Mouse (Mus musculus): ENCODE measurements around the gene Ppp1cc. TPM values are rescaled to one million over a fixed set of nuclear protein-coding genes. Genes with fewer than 3 reads are reported as not detected.
"Not testable (repeated sequence)": the region's sequence is repeated elsewhere in the genome, so short reads cannot be mapped to it uniquely, and the experiment has no call there.

Gene Ppp1cc
- polyA plus RNA-seq, 1 experiment, result 81.1 TPM

GRCm38 (mm10) chr5:122204180-122204579 is 46.1 kb downstream of the Ppp1cc start:
- WGBS, result 64% methylated on average over 2 of the region's 2 CpGs
- no peak for DNase-seq
- H3K4me3 ChIP-seq (replicated peaks; ENCODE audit: extremely low read depth, low read depth, low read length), result no peak overlapping the region
- TF ChIP-seq CTCF (IDR thresholded peaks at IDR 0.05; ENCODE audit: insufficient read depth, low read length) (no peak), POLR2A (IDR thresholded peaks at IDR 0.05; ENCODE audit: borderline replicate concordance, extremely low read depth, low read depth, low read length) (no peak)
- H3K4me1 ChIP-seq (ENCODE audit: control insufficient read depth, insufficient read depth, low read length), result no peaks in the 10 kb centered on the region

GRCm38 (mm10) chr5:122206475-122206874 is 48.4 kb downstream of the Ppp1cc start, which contains the start of gene Hvcn1:
Gene Hvcn1 (plus strand): TSS chr5:122206804.
- no peak for TF ChIP-seq POLR2A (IDR thresholded peaks at IDR 0.05; ENCODE audit: borderline replicate concordance, extremely low read depth, low read depth, low read length)
- TF ChIP-seq CTCF (IDR thresholded peaks at IDR 0.05; ENCODE audit: insufficient read depth, low read length), result no peak
- H3K4me1 ChIP-seq (ENCODE audit: control insufficient read depth, insufficient read depth, low read length), result peaks cover 3% of the 10 kb centered on the region; the same call in 1 of the 2 replicates
- 51% methylated on average over 4 of the region's 4 CpGs for WGBS
- no peak for DNase-seq
- no peak within 1 kb of the TSS for H3K4me3 ChIP-seq (replicated peaks; ENCODE audit: extremely low read depth, low read depth, low read length)

GRCm38 (mm10) chr5:122208909-122209308 is 50.8 kb downstream of the Ppp1cc start:
- 66% methylated on average over 6 of the region's 6 CpGs for WGBS

DNA sequence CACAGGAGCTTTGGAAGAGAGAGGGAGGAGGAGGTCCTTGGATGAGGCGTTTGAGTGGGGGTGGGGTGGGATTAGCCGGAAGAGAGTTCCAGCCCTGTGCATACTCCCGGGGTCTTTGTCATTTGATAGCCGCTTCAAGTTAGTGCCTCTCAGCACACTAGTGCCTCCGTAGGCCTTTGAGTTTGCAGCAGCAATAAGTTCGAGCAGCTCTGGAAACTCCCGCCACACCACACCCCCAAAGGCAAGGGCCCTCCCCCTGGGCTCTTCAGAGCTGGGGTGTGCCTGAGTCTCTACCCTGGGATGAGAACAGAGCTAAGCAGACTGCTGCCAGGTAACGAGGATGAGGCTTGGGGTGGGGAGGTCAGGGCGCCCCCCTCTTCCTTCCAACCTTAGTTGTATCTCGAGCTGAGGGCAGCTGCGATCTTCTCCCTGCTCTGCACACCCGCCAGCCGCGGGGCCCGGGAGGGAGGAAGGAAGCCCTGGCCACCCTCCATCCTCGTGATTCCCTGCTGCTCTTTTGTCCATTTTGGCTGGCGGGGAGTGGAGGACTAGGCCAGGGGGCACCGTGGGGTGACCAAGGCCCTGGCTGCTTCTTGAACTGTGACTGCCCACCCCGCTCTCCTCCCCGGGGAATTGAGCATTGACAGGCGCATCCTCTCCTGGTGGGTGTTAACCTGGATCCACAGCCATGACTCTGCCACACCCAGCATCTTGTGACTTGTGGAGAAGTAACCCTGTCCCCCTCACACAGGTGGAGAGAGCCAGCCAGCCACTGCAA is 51.7 kb downstream of the Ppp1cc start:
- DNase-seq, result peak; percentile 34
- H3K4me3 ChIP-seq (replicated peaks; ENCODE audit: extremely low read depth, low read depth, low read length), result peak overlapping the region; percentile 33
- peaks cover 3% of the 10 kb centered on the region; the same call in 1 of the 2 replicates for H3K4me1 ChIP-seq (ENCODE audit: control insufficient read depth, insufficient read depth, low read length)
- 10% methylated on average over 21 of the region's 21 CpGs for WGBS
- TF ChIP-seq CTCF (IDR thresholded peaks at IDR 0.05; ENCODE audit: insufficient read depth, low read length) (no peak), POLR2A (IDR thresholded peaks at IDR 0.05; ENCODE audit: borderline replicate concordance, extremely low read depth, low read depth, low read length) (peak; percentile 34; the same call in 1 of the 2 replicates)

More at GRCm38 (mm10) chr5:122208909-122209308, 50.8 kb downstream of the Ppp1cc start:
- TF ChIP-seq CTCF (IDR thresholded peaks at IDR 0.05; ENCODE audit: insufficient read depth, low read length) (no peak), POLR2A (IDR thresholded peaks at IDR 0.05; ENCODE audit: borderline replicate concordance, extremely low read depth, low read depth, low read length) (no peak)
- Histone ChIP-seq H3K4me3 (replicated peaks; ENCODE audit: extremely low read depth, low read depth, low read length) (no peak overlapping the region), H3K4me1 (ENCODE audit: control insufficient read depth, insufficient read depth, low read length) (peaks cover 3% of the 10 kb centered on the region; the same call in 1 of the 2 replicates)
- DNase-seq, result no peak

GRCm38 (mm10) chr5:122210890-122211289 is 52.8 kb downstream of the Ppp1cc start:
- Histone ChIP-seq H3K4me3 (replicated peaks; ENCODE audit: extremely low read depth, low read depth, low read length) (peak overlapping the region; percentile 26), H3K4me1 (ENCODE audit: control insufficient read depth, insufficient read depth, low read length) (peaks cover 3% of the 10 kb centered on the region; the same call in 1 of the 2 replicates)
- WGBS, result 86% methylated on average over 8 of the region's 8 CpGs
- TF ChIP-seq POLR2A (IDR thresholded peaks at IDR 0.05; ENCODE audit: borderline replicate concordance, extremely low read depth, low read depth, low read length) (no peak), CTCF (IDR thresholded peaks at IDR 0.05; ENCODE audit: insufficient read depth, low read length) (no peak)
- DNase-seq, result no peak

- 73% methylated on average over 8 of the region's 8 CpGs for WGBS
- DNase-seq, result no peak
Measured at GRCm38 (mm10) chr5:122212125-122212524, 54.0 kb downstream of the Ppp1cc start.

GRCm38 (mm10) chr5:122212820-122213219 is 54.7 kb downstream of the Ppp1cc start:
- H3K4me3 ChIP-seq (replicated peaks; ENCODE audit: extremely low read depth, low read depth, low read length); H3K4me1 ChIP-seq (ENCODE audit: control insufficient read depth, insufficient read depth, low read length); DNase-seq: not testable (repeated sequence)
- WGBS, result 97% methylated on average over 1 of the region's 1 CpGs

More at GRCm38 (mm10) chr5:122212125-122212524, 54.0 kb downstream of the Ppp1cc start:
- peak overlapping the region; percentile 28 for H3K4me3 ChIP-seq (replicated peaks; ENCODE audit: extremely low read depth, low read depth, low read length)
- H3K4me1 ChIP-seq (ENCODE audit: control insufficient read depth, insufficient read depth, low read length), result peaks cover 3% of the 10 kb centered on the region; the same call in 1 of the 2 replicates
- TF ChIP-seq POLR2A (IDR thresholded peaks at IDR 0.05; ENCODE audit: borderline replicate concordance, extremely low read depth, low read depth, low read length) (no peak), CTCF (IDR thresholded peaks at IDR 0.05; ENCODE audit: insufficient read depth, low read length) (no peak)

DNA sequence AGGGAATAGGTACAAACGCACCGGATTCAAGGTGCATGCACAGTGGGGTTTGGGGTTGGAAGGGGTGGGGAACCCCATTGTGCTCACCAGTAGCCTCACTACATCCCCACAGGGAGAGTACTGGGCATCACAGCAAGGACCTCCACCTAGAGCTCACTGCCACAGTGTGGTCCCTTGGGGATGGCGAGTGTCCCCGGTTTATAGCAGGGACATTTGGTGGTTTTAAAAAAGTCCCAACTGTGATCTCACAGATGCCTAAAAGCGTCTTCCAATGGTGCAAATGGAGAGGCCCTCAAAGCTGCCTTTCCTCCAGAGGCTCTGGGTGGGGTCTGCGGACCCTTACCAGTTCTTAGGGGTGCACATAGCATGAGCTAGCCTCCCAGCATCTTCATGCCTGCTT is 55.8 kb downstream of the Ppp1cc start:
- Histone ChIP-seq H3K4me1 (ENCODE audit: control insufficient read depth, insufficient read depth, low read length) (peaks cover 3% of the 10 kb centered on the region; the same call in 1 of the 2 replicates), H3K4me3 (replicated peaks; ENCODE audit: extremely low read depth, low read depth, low read length) (no peak overlapping the region)
- TF ChIP-seq POLR2A (IDR thresholded peaks at IDR 0.05; ENCODE audit: borderline replicate concordance, extremely low read depth, low read depth, low read length), result no peak
- no peak for TF ChIP-seq CTCF (IDR thresholded peaks at IDR 0.05; ENCODE audit: insufficient read depth, low read length)
- no peak for DNase-seq
- WGBS, result 91% methylated on average over 6 of the region's 6 CpGs

DNA sequence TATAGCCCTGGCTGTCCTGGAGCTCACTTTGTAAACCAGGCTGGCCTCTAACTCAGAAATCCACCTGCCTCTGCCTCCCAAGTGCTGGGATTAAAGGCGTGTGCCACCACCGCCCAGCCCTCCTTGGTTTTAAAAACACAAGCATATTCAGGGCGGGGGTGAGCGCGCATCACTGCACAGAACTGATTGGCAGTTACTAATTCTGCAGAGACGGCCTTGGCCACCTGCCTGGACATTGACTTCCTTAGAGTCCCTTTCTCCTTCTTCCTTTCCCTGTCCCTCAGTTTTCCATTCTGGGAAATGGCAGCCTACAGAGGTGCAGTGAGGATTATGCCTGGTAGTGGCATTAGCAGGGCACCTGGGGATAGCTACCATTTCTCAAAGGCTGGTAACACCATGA is 59.6 kb downstream of the Ppp1cc start:
- 82% methylated on average over 6 of the region's 6 CpGs for WGBS
- TF ChIP-seq CTCF (IDR thresholded peaks at IDR 0.05; ENCODE audit: insufficient read depth, low read length) (no peak), POLR2A (IDR thresholded peaks at IDR 0.05; ENCODE audit: borderline replicate concordance, extremely low read depth, low read depth, low read length) (no peak)
- DNase-seq, result no peak
- Histone ChIP-seq H3K4me1 (ENCODE audit: control insufficient read depth, insufficient read depth, low read length) (no peaks in the 10 kb centered on the region), H3K4me3 (replicated peaks; ENCODE audit: extremely low read depth, low read depth, low read length) (no peak overlapping the region)

Data from lung, adult 2 months (tissue).